Mouse (Mus musculus): ENCODE measurements around the gene Pak1ip1.

DNA sequence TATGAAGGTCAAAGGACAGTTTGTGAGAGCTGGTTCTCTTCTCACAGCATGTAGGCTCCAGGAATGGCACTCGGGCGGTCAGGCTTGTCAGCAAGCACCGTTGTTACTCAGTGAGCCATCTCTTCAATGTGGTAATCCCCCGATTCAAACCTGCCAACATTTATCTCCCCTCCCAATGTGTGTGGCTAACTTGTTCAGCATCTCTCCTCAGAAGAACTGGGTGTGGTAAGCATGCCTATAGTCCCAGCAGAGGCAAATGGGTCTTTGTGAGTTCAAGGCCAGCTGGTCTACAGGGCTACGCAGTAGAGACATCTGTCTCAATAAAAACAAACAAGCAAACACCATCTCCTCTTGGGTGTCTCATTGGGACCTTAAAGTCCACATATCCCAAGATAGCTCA lies 27.8 kb upstream of the Pak1ip1 start:
- TF ChIP-seq CTCF (conservative IDR thresholded peaks at IDR 0.05; ENCODE audit: low read length) (no peak), NANOG (IDR thresholded peaks at IDR 0.05; ENCODE audit: borderline replicate concordance, low read length) (no peak), POU5F1 (IDR thresholded peaks at IDR 0.05; ENCODE audit: borderline replicate concordance, low read length) (no peak)

Data from E14TG2a.4 (cell line).